Mouse (Mus musculus) hindbrain, postnatal 0 days (tissue): Measurements from ENCODE around the gene Grem1. TPM values are rescaled to one million over a fixed set of nuclear protein-coding genes. Genes with fewer than 3 reads are reported as not detected.
A peak's percentile ranks its signal among the peaks of the same experiment; 100 is the strongest.

ENCODE experiments used
- ATAC-seq: fragments of 200-750 bp; cut with Nextera tagmentation; 2 replicates; pipeline ENCODE4 v1.8.0; 2017; ENCODE audit warnings: mild to moderate bottlenecking, moderate TSS enrichment, moderate library complexity
- DNase-seq: peaks from one replicate; pipeline ENCODE4 v3.0.0-alpha.2; 2015; ENCODE audit warnings: low spot score
- H3K27ac ChIP-seq: fragments of 300-500 bp; sonication (generic); 2 replicates; pipeline ENCODE4 v1.5.1; 2014; ENCODE audit warnings: mild to moderate bottlenecking
- H3K27me3 ChIP-seq: fragments of 300-500 bp; sonication (generic); 2 replicates; pipeline ENCODE4 v1.6.1; 2014; ENCODE audit warnings: low read length, mixed read lengths; ENCODE audit not compliant: insufficient read depth
- H3K36me3 ChIP-seq: fragments of 300-500 bp; sonication (generic); 2 replicates; pipeline ENCODE4 v1.6.1; 2014; ENCODE audit warnings: low read length, mixed read lengths; ENCODE audit not compliant: insufficient read depth
- H3K4me1 ChIP-seq: fragments of 300-500 bp; sonication (generic); 2 replicates; pipeline ENCODE4 v1.6.1; 2014; ENCODE audit warnings: antibody characterized with exemption, low read length, mixed read lengths; ENCODE audit not compliant: insufficient read depth
- H3K4me2 ChIP-seq: fragments of 300-500 bp; sonication (generic); 2 replicates; pipeline ENCODE4 v1.6.1; 2014; ENCODE audit warnings: low read depth, mild to moderate bottlenecking, low read length, moderate library complexity, mixed read lengths
- H3K4me3 ChIP-seq: fragments of 300-500 bp; sonication (generic); 2 replicates; pipeline ENCODE4 v1.5.1; 2014; ENCODE audit warnings: low read length
- H3K9ac ChIP-seq: fragments of 300-500 bp; sonication (generic); replicated peaks from 2 replicates; pipeline ENCODE4 v1.6.1; 2014; ENCODE audit warnings: mild to moderate bottlenecking, low read length, moderate library complexity, mixed read lengths
- H3K9me3 ChIP-seq: fragments of 300-500 bp; sonication (generic); 2 replicates; pipeline ENCODE4 v1.6.1; 2016; ENCODE audit warnings: low read length, mixed read lengths
- CTCF ChIP-seq: IDR thresholded peaks from 2 replicates; pipeline ENCODE4 v1.5.1; 2016; ENCODE audit warnings: antibody characterized with exemption, control low read depth, low read depth
- WGBS: fragments of 180-500 bp; shearing (Covaris S2); extraction: QIAGEN DNeasy Blood & Tissue Kit; methylation state at CpG from one replicate; pipeline ENCODE4 v1.1.7; 2014; 5-methylcytosine and 5-hydroxymethylcytosine counted together
- polyA plus RNA-seq: library from polyadenylated mRNA; unstranded; fragments of >200 nt; fragmentation: Nextera tagmentation; extraction: Ambion mirVana; gene quantifications from 2 replicates; pipeline ENCODE4 v1.2.1, GENCODE M21; 2015
- total RNA-seq: library from RNA; depleted of rRNA; stranded (reverse); fragments of >200 nt; gene quantifications from 2 replicates; pipeline ENCODE4 v1.2.3, GENCODE M21; 2014

The Grem1 gene
- total and polyA plus RNA-seq, 2 experiments from 2014 or later, result 1.6 to 4.5 TPM

DNA sequence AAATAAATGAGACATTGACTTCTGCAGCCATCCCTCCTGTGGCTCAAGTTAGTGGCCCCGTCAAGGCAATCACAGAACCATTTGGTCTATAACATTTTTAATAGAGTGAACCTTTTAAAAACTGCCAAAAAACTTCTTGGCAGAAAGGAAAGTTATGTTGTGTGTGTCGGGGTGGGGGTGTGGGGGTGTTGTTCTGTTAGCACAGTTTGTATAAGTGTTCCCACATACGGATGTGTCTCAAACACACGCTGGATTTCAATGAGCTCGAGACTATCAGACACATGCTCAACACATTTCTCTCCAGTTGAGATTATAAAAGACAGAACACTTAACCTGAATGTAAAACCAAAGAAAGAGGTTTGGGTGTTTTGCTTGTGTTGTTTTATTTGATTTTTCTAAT lies 22.7 kb upstream of the Grem1 start:
- H3K4me2 ChIP-seq, result no peak overlapping the region
- H3K9ac ChIP-seq, result no peak overlapping the region
- H3K9me3 ChIP-seq, result no peaks in the 10 kb centered on the region
- H3K36me3 ChIP-seq, result no peaks in the 10 kb centered on the region
- DNase-seq (no peak), ATAC-seq (no peak)
- H3K4me1 ChIP-seq, result no peaks in the 10 kb centered on the region
- no peaks in the 10 kb centered on the region for H3K27me3 ChIP-seq
- no peak overlapping the region for H3K4me3 ChIP-seq
- H3K27ac ChIP-seq, result no peak overlapping the region
- TF ChIP-seq CTCF, result no peak
- WGBS, result 81% methylated on average over 5 of the region's 5 CpGs

DNA sequence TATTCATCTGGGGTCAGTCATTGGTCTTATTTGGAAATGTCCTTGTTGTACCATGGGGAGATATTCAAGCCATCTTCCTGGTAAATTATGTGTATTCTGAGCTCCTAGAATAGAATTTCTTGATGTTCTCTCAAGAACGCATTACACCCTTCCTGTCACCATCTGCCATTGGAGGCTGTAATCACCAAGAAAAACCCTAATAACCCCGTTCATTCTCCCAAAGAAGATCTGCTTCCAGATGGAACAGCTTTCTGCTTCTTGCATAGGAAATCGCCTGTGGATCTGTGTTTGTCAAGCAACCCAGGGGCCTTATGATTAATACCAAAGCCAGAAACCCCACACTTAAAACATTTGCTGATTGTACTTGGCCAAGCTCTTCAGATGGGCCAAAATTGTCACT lies 20.9 kb upstream of the Grem1 start:
- no peak for DNase-seq
- Histone ChIP-seq H3K4me3 (no peak overlapping the region), H3K4me2 (no peak overlapping the region), H3K9ac (no peak overlapping the region), H3K27me3 (no peaks in the 10 kb centered on the region), H3K4me1 (no peaks in the 10 kb centered on the region), H3K36me3 (no peaks in the 10 kb centered on the region), H3K27ac (no peak overlapping the region), H3K9me3 (no peaks in the 10 kb centered on the region)
- no peak for ATAC-seq
- 80% methylated on average over 3 of the region's 3 CpGs for WGBS
- no peak for TF ChIP-seq CTCF

DNA sequence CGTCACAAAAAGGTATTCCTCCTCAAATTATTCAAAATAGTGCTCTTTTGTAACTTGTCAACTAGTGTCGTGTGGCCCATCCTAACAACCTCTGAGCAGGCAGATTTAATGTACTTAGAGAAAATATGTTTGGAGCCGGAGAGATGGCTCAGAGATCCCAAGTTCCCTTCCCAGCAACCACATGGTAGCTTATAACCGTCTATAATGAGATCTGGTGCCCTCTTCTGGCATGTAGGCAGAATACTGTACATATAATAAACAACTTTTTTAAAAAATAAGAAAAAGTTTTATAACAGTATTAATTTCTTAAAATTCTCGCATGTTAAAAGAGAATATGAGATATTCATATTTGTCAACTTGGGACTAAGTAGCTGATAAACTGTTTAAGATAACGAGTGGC lies 19.6 kb upstream of the Grem1 start:
- H3K9ac ChIP-seq, result no peak overlapping the region
- H3K4me3 ChIP-seq, result no peak overlapping the region
- H3K9me3 ChIP-seq, result no peaks in the 10 kb centered on the region
- H3K4me1 ChIP-seq, result no peaks in the 10 kb centered on the region
- no peaks in the 10 kb centered on the region for H3K36me3 ChIP-seq
- no peak for DNase-seq
- TF ChIP-seq CTCF, result peak; percentile 25; the same call in 1 of the 2 replicates
- no peak overlapping the region for H3K4me2 ChIP-seq
- no peak overlapping the region for H3K27ac ChIP-seq
- no peak for ATAC-seq
- no peaks in the 10 kb centered on the region for H3K27me3 ChIP-seq
- 77% methylated on average over 6 of the region's 6 CpGs for WGBS

DNA sequence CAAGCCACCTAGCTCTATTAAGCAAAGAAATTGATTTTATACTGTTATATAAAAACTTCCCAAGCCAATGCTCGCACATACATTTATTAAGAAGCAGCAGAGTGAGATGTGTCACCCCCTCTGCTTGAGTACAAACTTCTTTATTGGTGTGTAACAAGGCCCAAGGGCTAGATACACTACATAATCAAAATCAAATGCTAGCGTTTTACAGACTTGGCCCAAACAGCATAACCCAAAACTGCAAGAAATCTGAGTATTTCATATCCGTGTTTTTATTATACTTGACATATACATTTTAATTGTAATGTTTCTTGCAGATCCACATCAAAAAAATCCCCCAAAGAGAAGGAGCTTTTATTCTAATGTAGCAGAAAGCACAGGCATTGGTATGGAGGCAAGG lies 17.9 kb upstream of the Grem1 start:
- no peaks in the 10 kb centered on the region for H3K4me1 ChIP-seq
- H3K4me2 ChIP-seq, result no peak overlapping the region
- H3K9ac ChIP-seq, result no peak overlapping the region
- no peak overlapping the region for H3K27ac ChIP-seq
- H3K36me3 ChIP-seq, result no peaks in the 10 kb centered on the region
- WGBS, result 87% methylated on average over 3 of the region's 3 CpGs
- no peak for TF ChIP-seq CTCF
- H3K9me3 ChIP-seq, result no peaks in the 10 kb centered on the region
- no peak for ATAC-seq
- DNase-seq, result no peak
- H3K27me3 ChIP-seq, result no peaks in the 10 kb centered on the region
- H3K4me3 ChIP-seq, result no peak overlapping the region

DNA sequence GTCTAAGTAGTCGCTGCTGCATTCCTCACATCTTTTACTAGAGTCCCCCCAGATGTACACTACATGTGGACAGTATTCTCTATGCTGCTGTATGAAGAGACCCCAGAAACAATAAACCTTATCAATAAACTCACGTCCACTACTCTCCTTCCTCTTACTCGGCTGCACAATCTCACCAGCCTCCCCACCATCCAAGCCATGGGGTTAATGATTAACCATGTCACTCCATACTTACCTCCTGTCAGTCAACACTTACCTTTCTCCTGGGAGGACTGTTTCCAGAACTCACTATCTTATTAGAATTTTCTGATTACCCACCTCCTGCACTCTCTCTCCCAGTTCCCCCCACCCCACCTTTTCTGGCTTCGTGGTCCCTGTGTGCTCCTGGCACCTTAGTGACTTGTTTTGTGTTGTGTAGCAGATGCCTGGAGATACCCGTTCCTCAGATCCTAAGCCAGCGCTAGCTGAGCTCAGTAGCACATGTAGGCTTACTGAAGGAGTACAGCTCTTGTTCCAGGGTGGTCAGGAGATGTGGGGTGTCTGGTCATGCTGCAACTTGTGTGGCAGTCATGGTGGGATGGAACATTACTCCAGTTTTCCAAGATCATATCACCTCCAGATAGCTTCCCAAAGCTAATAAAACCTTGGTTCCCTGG lies 15.8 kb upstream of the Grem1 start:
- Histone ChIP-seq H3K4me1 (no peaks in the 10 kb centered on the region), H3K9ac (no peak overlapping the region), H3K9me3 (no peaks in the 10 kb centered on the region), H3K27me3 (no peaks in the 10 kb centered on the region), H3K4me2 (no peak overlapping the region), H3K4me3 (no peak overlapping the region), H3K36me3 (no peaks in the 10 kb centered on the region), H3K27ac (no peak overlapping the region)
- no peak for ATAC-seq
- no peak for DNase-seq
- 83% methylated on average over 6 of the region's 6 CpGs for WGBS
- TF ChIP-seq CTCF, result no peak

DNA sequence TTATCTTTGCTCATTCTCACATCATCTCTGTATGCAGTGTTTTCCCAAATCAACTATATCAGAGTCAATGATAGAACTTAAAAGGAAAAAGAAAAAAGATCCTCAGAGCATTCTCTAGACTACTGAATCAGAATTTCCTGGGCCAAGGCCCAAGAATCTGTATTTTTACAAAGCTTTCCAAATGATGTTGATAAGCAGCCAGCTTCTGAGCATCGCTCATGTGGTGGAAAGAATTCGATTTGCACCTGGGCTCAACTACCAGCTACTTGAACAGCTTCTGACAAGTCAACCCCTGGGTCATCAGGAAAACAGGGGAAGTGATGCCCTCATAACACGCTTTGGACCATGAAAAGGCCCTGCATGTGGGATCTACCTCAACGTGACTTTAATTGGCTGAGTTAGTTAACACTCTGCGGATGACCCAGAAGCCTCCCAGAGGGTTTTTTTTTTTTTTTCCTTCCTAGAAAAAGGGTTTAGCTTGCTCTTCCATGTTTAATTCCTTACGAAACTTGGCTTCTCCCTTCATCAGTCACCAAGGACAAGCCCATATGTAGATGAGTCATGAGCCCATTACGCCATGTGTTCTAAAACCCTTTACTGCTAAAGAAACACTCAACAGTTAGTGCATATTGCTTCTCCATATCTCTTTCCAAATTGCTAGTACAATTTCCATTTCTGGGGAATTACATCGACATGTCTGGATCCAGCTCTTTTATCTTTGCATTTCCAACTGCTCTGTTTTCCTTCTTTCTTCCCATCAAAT lies 10.3 kb upstream of the Grem1 start:
- H3K4me1 ChIP-seq, result no peaks in the 10 kb centered on the region
- DNase-seq (no peak), ATAC-seq (no peak)
- 86% methylated on average over 8 of the region's 8 CpGs for WGBS
- H3K27ac ChIP-seq, result no peak overlapping the region
- H3K36me3 ChIP-seq, result no peaks in the 10 kb centered on the region
- no peaks in the 10 kb centered on the region for H3K9me3 ChIP-seq
- no peak for TF ChIP-seq CTCF
- H3K4me2 ChIP-seq, result no peak overlapping the region
- H3K4me3 ChIP-seq, result no peak overlapping the region
- H3K9ac ChIP-seq, result no peak overlapping the region
- H3K27me3 ChIP-seq, result no peaks in the 10 kb centered on the region

DNA sequence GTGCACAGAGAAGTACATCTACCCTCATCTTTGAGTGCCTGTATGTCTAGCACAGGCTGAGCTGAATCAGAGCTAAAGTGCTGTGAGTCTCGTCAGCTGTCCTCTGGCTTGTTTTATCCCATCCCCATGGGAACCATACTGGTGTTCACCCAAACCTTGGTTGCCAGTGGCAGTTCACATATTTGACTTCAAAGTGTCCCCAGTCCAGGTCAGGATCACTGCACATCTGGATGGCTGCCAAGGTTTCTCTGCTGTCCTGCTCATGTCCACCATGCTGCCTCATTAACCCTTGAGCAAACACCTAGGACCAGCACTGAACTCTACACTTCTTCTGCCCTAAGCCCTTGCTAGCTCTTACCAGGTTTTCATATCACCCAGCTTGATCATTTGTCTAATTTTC lies 7.4 kb upstream of the Grem1 start:
- TF ChIP-seq CTCF, result no peak
- H3K9me3 ChIP-seq, result no peaks in the 10 kb centered on the region
- no peak overlapping the region for H3K4me2 ChIP-seq
- no peak overlapping the region for H3K27ac ChIP-seq
- no peak overlapping the region for H3K9ac ChIP-seq
- no peaks in the 10 kb centered on the region for H3K4me1 ChIP-seq
- no peak for ATAC-seq
- no peak overlapping the region for H3K4me3 ChIP-seq
- whole genome bisulfite sequencing, result 32% methylated on average over 1 of the region's 1 CpGs
- H3K36me3 ChIP-seq, result no peaks in the 10 kb centered on the region
- no peak for DNase-seq
- no peaks in the 10 kb centered on the region for H3K27me3 ChIP-seq
